Mouse (Mus musculus) liver, adult (tissue): ENCODE results near the gene Kcnmb4.

Experiments used
- GATA4 ChIP-seq: IDR thresholded peaks from 2 replicates; pipeline ENCODE4 v1.6.1; 2014; ENCODE audit warnings: mild to moderate bottlenecking, low read length; ENCODE audit not compliant: insufficient replicate concordance

Kcnmb4 gene

GRCm38 (mm10) chr10:116473759-116474549 lies at the start of gene Kcnmb4:
Kcnmb4 (minus strand) TSS chr10:116473878.
- TF ChIP-seq GATA4, result no peak

DNA sequence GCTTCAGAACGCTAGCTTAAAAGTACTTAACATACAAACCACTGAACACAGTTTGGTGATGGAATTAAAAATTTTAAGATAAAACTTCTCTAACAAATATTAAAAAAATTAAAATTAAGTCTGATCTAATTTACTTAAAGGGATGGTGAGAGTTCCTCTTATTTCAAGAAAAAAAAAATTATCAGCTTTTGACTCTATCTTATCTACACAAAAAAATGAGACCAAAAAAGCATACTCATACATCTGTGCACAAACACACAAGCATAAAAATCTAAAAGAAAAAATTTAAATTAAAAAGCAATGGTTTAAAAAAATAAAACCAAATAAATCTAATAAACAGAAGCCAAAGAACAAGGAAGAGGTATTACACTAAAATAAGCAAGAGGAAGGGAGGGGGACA lies 45.9 kb upstream of the Kcnmb4 start:
- no peak for TF ChIP-seq GATA4

DNA sequence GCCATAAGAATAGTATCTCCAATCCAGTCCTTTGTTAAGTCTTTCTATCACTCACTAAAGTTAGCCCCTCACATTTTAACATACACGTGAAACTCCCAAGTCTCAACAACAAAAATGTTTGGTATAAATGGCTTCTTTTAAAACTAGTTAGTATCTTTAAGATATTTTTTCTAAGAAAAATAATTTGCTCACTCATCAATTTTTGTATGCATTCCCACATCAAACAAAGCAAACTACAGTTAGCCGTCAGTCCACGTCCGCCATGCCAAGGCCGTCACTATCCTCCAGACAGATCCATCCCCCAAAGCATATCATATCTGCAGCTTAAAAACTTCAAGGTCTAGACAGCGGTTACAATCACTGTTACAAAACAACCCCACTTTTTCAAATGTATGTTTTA lies 41.9 kb upstream of the Kcnmb4 start:
- TF ChIP-seq GATA4, result no peak

GRCm38 (mm10) chr10:116515158-116515557 lies 41.5 kb upstream of the Kcnmb4 start:
- no peak for TF ChIP-seq GATA4

GRCm38 (mm10) chr10:116513254-116513635 lies 39.6 kb upstream of the Kcnmb4 start:
- no peak for TF ChIP-seq GATA4

DNA sequence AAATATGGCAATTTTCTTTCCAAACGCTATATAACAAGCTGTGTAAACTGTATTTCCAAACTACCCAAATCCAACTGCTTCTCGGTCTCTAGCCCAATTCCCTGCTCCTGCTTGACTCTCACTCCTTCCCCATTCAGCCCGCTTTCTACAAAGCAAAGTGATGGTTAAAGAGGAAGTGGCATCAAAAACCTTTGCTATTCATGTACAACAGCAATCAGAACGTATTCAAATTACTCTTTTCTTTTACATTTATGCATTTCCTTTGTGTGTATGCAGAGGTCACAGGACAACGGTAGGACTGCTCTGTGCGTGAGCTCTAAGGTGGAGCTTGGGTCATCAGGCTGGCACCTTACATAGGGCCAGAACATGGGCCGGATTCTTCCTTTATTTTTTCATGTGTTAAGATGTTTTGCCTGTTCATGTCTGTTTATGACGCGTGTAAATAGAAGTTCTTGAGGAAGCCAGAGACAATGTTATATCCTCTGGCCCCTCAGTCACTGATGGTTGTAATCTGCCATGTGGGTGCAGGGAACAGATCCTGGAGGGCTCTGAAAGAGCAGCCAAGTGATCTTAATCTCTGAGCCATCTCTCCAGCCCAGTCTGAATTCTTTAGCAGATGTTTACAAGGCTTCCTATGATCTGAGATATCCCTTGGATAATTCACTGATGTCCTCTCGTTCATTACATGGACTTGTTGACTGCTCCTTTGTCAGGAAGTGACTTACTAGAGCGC lies 39.0 kb upstream of the Kcnmb4 start:
- TF ChIP-seq GATA4, result no peak

DNA sequence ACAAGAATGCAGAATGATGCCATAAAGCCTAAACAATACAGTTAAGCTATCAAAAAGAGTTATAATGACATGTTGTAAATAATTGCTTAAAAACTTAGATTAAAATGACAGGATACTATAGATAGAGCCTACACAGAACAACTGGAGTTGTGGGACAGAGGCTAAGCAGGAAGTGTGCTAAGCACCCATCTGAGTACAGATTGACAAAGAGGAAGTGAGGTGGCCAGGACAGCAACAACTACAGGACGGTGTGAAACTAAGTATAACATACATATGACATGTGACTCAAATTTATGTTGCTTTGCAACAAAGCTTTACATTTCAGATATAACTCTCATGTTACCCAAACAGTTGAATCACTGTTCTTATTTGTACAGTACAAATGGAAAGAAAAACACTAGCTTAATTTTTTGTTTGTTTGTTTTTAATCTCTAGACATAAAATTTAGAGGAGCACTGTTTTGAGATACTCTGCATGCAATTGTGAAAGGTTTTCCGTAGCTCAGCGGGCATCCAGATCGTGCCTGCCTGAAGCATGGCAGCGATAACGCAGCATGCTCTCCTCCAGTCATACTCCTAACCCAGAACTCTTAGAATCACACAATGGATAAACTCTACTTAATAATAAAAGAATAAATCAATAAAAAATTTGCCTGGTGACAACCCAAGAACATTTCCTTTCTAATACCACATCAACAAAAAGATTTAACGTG lies 31.8 kb upstream of the Kcnmb4 start:
- TF ChIP-seq GATA4, result no peak

- no peak for TF ChIP-seq GATA4
These were observed 19.1 kb upstream of the Kcnmb4 start for GRCm38 (mm10) chr10:116492768-116493167.

- TF ChIP-seq GATA4, result no peak
These were observed 13.4 kb upstream of the Kcnmb4 start for GRCm38 (mm10) chr10:116486895-116487747.

DNA sequence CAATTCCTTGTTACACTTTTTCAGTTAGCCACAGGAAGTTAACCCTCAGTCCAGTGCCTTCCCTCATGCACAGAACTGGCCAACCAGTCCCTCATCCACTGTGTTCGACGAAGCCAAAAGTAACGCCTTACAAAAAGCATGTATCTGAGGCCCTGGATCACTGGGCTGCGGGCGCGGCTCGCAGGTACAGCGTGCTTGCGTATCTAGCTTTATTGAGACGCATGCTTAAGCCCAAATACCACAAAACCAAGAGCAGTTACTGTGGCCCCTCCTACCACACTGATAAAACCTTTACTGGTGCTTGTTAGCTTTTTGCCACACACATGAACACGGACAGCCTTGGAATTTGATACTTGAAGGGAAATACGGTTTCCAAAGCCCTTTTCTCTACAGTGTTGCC lies 8.2 kb upstream of the Kcnmb4 start:
- no peak for TF ChIP-seq GATA4

GRCm38 (mm10) chr10:116480988-116481387 lies 7.3 kb upstream of the Kcnmb4 start:
- no peak for TF ChIP-seq GATA4

DNA sequence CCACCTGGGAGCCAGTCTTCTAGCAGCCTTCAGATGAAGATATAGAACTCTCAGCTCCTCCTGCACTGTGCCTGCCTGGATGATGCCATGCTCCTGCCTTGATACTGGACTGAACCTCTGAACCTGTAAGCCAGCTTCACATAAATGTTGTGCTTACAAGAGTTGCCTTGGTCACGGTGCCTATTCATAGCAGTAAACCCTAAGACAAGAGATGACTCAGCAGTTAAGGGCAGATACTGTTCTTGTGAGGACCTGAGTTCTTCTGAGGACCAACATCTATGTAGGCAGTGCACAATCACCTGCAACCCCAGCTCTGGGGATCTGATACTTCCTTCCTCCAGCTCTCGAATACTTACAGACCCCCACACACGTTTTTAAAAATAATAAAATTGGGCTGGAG lies 2.9 kb upstream of the Kcnmb4 start:
- no peak for TF ChIP-seq GATA4

GRCm38 (mm10) chr10:116475725-116476124 lies 2.0 kb upstream of the Kcnmb4 start:
- TF ChIP-seq GATA4, result no peak

GRCm38 (mm10) chr10:116473071-116473758 lies 463 bp downstream of the Kcnmb4 start:
- TF ChIP-seq GATA4, result no peak
